Mouse (Mus musculus): ENCODE results near the gene Olfr214.
"Not testable (repeated sequence)": the region's sequence is repeated elsewhere in the genome, so short reads cannot be mapped to it uniquely, and the experiment has no call there.

The Olfr214 gene

GRCm38 (mm10) chr6:116553935-116554334 is at the start of gene Olfr214:
Gene Olfr214, plus strand, starts transcription at chr6:116554235.
- no peak for DNase-seq

GRCm38 (mm10) chr6:116506302-116507003 is 47.6 kb upstream of the Olfr214 start, which contains the start of gene Olfr212:
Gene Olfr212, plus strand, starts transcription at chr6:116506516.
- DNase-seq, result not testable (repeated sequence)

- no peak for DNase-seq
Measured at GRCm38 (mm10) chr6:116514832-116515231, 39.2 kb upstream of the Olfr214 start.

- DNase-seq, result no peak
Measured at GRCm38 (mm10) chr6:116538156-116538555, 15.9 kb upstream of the Olfr214 start, which contains the start of gene Olfr213. Gene Olfr213, plus strand, starts transcription at chr6:116538456.

GRCm38 (mm10) chr6:116542500-116542899 is 11.5 kb upstream of the Olfr214 start:
- no peak for DNase-seq

GRCm38 (mm10) chr6:116550841-116551240 is 3.2 kb upstream of the Olfr214 start, which contains the start of gene Gm5580:
Gene Gm5580, plus strand, starts transcription at chr6:116551141.
- DNase-seq, result not testable (repeated sequence)

GRCm38 (mm10) chr6:116554952-116555351 is 917 bp downstream of the Olfr214 start:
- DNase-seq, result no peak

GRCm38 (mm10) chr6:116569834-116570233 is 15.8 kb downstream of the Olfr214 start:
- DNase-seq, result no peak

- DNase-seq, result no peak
Measured at GRCm38 (mm10) chr6:116584095-116584494, 30.1 kb downstream of the Olfr214 start, which contains the start of gene Olfr215. Gene Olfr215, minus strand, starts transcription at chr6:116584195.

- not testable (repeated sequence) for DNase-seq
Measured at GRCm38 (mm10) chr6:116600969-116601368, 46.9 kb downstream of the Olfr214 start.

GRCm38 (mm10) chr6:116607230-116607629 is 53.2 kb downstream of the Olfr214 start:
- DNase-seq, result no peak
